Mouse (Mus musculus) MEL (cell line): ENCODE data around the gene Col4a2. TPM values are rescaled to one million over a fixed set of nuclear protein-coding genes. Genes with fewer than 3 reads are reported as not detected.

ENCODE experiments used
- DNase-seq: peaks from one replicate; pipeline ENCODE4 v3.0.0; 2011; ENCODE audit warnings: low read depth, low spot score
- H3K27ac ChIP-seq: 2 replicates; pipeline ENCODE4 v1.5.1; 2012; ENCODE audit warnings: low read depth, mild to moderate bottlenecking, control low read depth, low read length, moderate library complexity; ENCODE audit not compliant: control insufficient read depth
- H3K27me3 ChIP-seq, 2 experiments: fragments of 150-350 bp in 1 of 2; sonication (generic) in 1 of 2; 2 replicates each; pipeline ENCODE4 v1.6.1; 2012; ENCODE audit warnings: low read length in 2 of 2, mild to moderate bottlenecking in 2 of 2, improper control_type of control experiment in 1 of 2, moderate library complexity in 1 of 2; ENCODE audit not compliant: insufficient read depth in 2 of 2, control insufficient read depth in 1 of 2
- H3K36me3 ChIP-seq, 2 experiments: 2 replicates each; pipeline ENCODE4 v1.6.1; 2012 to 2014; ENCODE audit warnings: low read length in 2 of 2, improper control_type of control experiment in 1 of 2, inconsistent platforms in 1 of 2, mild to moderate bottlenecking in 1 of 2; ENCODE audit not compliant: insufficient read depth in 2 of 2, control insufficient read depth in 1 of 2
- H3K4me1 ChIP-seq, 2 experiments: fragments of 150-350 bp in 1 of 2; sonication (generic) in 1 of 2; 2 replicates each; pipeline ENCODE4 v1.6.1; 2012; ENCODE audit warnings: low read length in 2 of 2, improper control_type of control experiment in 1 of 2, mild to moderate bottlenecking in 1 of 2; ENCODE audit not compliant: insufficient read depth in 2 of 2, control insufficient read depth in 1 of 2
- H3K4me3 ChIP-seq, 2 experiments: fragments of 150-350 bp in 1 of 2; sonication (generic) in 1 of 2; 2 replicates each; pipeline ENCODE4 v1.5.1; 2012; ENCODE audit warnings: low read depth in 2 of 2, low read length in 2 of 2, mild to moderate bottlenecking in 2 of 2, moderate library complexity in 2 of 2, control low read depth in 1 of 2, improper control_type of control experiment in 1 of 2; ENCODE audit not compliant: control insufficient read depth in 1 of 2, insufficient read depth in 1 of 2
- H3K79me2 ChIP-seq: 2 replicates; pipeline ENCODE4 v1.6.1; 2012; ENCODE audit warnings: mild to moderate bottlenecking, low read length, moderate library complexity; ENCODE audit not compliant: control insufficient read depth, poor library complexity, insufficient read depth
- H3K9ac ChIP-seq: 2 replicates; pipeline ENCODE4 v1.6.1; 2012; ENCODE audit warnings: low read depth, mild to moderate bottlenecking, control low read depth, low read length, moderate library complexity; ENCODE audit not compliant: control insufficient read depth, poor library complexity, severe bottlenecking
- H3K9me3 ChIP-seq: fragments of 150-350 bp; sonication (generic); replicated peaks from 2 replicates; pipeline ENCODE4 v1.6.1; 2012; ENCODE audit warnings: mild to moderate bottlenecking, low read length, improper control_type of control experiment, moderate library complexity; ENCODE audit not compliant: insufficient read depth
- BHLHE40 ChIP-seq: IDR thresholded peaks from 2 replicates; pipeline ENCODE4 v1.6.1; 2012; ENCODE audit warnings: low read depth, mild to moderate bottlenecking, inconsistent platforms, low read length, improper control_type of control experiment, borderline replicate concordance
- CHD1 ChIP-seq: IDR thresholded peaks from 2 replicates; pipeline ENCODE4 v1.6.1; 2012; ENCODE audit warnings: low read depth, mild to moderate bottlenecking, inconsistent platforms, low read length, improper control_type of control experiment
- CHD2 ChIP-seq: IDR thresholded peaks from 2 replicates; pipeline ENCODE4 v1.6.1; 2011; ENCODE audit warnings: low read length, improper control_type of control experiment
- CTCF ChIP-seq, 3 experiments: IDR thresholded peaks in 2 of 3; conservative IDR thresholded peaks in 1 of 3; 2 replicates each; pipeline ENCODE4 v1.5.1; 2011 to 2012; ENCODE audit warnings: low read length in 3 of 3, low read depth in 2 of 3, mild to moderate bottlenecking in 2 of 3, improper control_type of control experiment in 1 of 3, inconsistent platforms in 1 of 3, mixed read lengths in 1 of 3, moderate library complexity in 1 of 3; ENCODE audit not compliant: control insufficient read depth in 1 of 3, insufficient read depth in 1 of 3, poor library complexity in 1 of 3, severe bottlenecking in 1 of 3
- E2F4 ChIP-seq: IDR thresholded peaks from 2 replicates; pipeline ENCODE4 v1.6.1; 2011; ENCODE audit warnings: low read depth, low read length, improper control_type of control experiment, borderline replicate concordance
- ELF1 ChIP-seq: IDR thresholded peaks from 2 replicates; pipeline ENCODE4 v1.6.1; 2014; ENCODE audit warnings: low read depth, mild to moderate bottlenecking, inconsistent platforms, low read length, improper control_type of control experiment, moderate library complexity
- EP300 ChIP-seq, 2 experiments: IDR thresholded peaks; 2 replicates each; pipeline ENCODE4 v1.6.1; 2011; ENCODE audit warnings: improper control_type of control experiment in 2 of 2, low read length in 2 of 2, low read depth in 1 of 2, mild to moderate bottlenecking in 1 of 2
- ETS1 ChIP-seq: IDR thresholded peaks from 2 replicates; pipeline ENCODE4 v1.6.1; 2012; ENCODE audit warnings: low read depth, mild to moderate bottlenecking, inconsistent platforms, low read length, improper control_type of control experiment, moderate library complexity
- JUND ChIP-seq: IDR thresholded peaks from 2 replicates; pipeline ENCODE4 v1.6.1; 2011; ENCODE audit warnings: low read depth, mild to moderate bottlenecking, improper control_type of control experiment, low read length
- MAFK ChIP-seq: IDR thresholded peaks from 2 replicates; pipeline ENCODE4 v1.6.1; 2011; ENCODE audit warnings: low read depth, mild to moderate bottlenecking, low read length, improper control_type of control experiment, borderline replicate concordance
- MAZ ChIP-seq: IDR thresholded peaks from 2 replicates; pipeline ENCODE4 v1.6.1; 2012; ENCODE audit warnings: low read depth, mild to moderate bottlenecking, inconsistent platforms, low read length, improper control_type of control experiment
- MXI1 ChIP-seq: IDR thresholded peaks from 2 replicates; pipeline ENCODE4 v1.6.1; 2011; ENCODE audit warnings: mild to moderate bottlenecking, low read depth, low read length, improper control_type of control experiment
- MYC ChIP-seq: IDR thresholded peaks from 2 replicates; pipeline ENCODE4 v1.6.1; 2011; ENCODE audit warnings: low read depth, mild to moderate bottlenecking, low read length, improper control_type of control experiment, moderate library complexity
- NELFE ChIP-seq: IDR thresholded peaks from 2 replicates; pipeline ENCODE4 v1.6.1; 2011; ENCODE audit warnings: low read depth, low read length, improper control_type of control experiment
- POLR2AphosphoS2 ChIP-seq: IDR thresholded peaks from 2 replicates; pipeline ENCODE4 v1.6.1; 2011; ENCODE audit warnings: low read length, improper control_type of control experiment
- RAD21 ChIP-seq: IDR thresholded peaks from 2 replicates; pipeline ENCODE4 v1.6.1; 2011; ENCODE audit warnings: mild to moderate bottlenecking, low read depth, low read length, improper control_type of control experiment
- TBP ChIP-seq: IDR thresholded peaks from 2 replicates; pipeline ENCODE4 v1.8.0; 2011; ENCODE audit warnings: low read depth, low read length, improper control_type of control experiment
- TCF12 ChIP-seq: IDR thresholded peaks from 2 replicates; pipeline ENCODE4 v1.6.1; 2014; ENCODE audit warnings: low read depth, mild to moderate bottlenecking, inconsistent platforms, low read length, improper control_type of control experiment, moderate library complexity
- UBTF ChIP-seq: IDR thresholded peaks from 2 replicates; pipeline ENCODE4 v1.6.1; 2012; ENCODE audit warnings: low read depth, mild to moderate bottlenecking, inconsistent platforms, low read length, improper control_type of control experiment, moderate library complexity, borderline replicate concordance; ENCODE audit not compliant: insufficient read depth
- USF1 ChIP-seq: IDR thresholded peaks from 2 replicates; pipeline ENCODE4 v1.6.1; 2014; ENCODE audit warnings: low read depth, mild to moderate bottlenecking, inconsistent platforms, low read length, improper control_type of control experiment, moderate library complexity
- ZC3H11A ChIP-seq: IDR thresholded peaks from 2 replicates; pipeline ENCODE4 v1.6.1; 2012; ENCODE audit warnings: low read depth, mild to moderate bottlenecking, inconsistent platforms, low read length, improper control_type of control experiment
- ZKSCAN1 ChIP-seq: IDR thresholded peaks from 2 replicates; pipeline ENCODE4 v1.6.1; 2012; ENCODE audit warnings: low read depth, mild to moderate bottlenecking, inconsistent platforms, low read length, improper control_type of control experiment, moderate library complexity
- ZNF384 ChIP-seq: IDR thresholded peaks from 2 replicates; pipeline ENCODE4 v1.6.1; 2012; ENCODE audit warnings: low read depth, mild to moderate bottlenecking, inconsistent platforms, low read length, improper control_type of control experiment
- polyA plus RNA-seq, 2 experiments: library from polyadenylated mRNA; stranded (reverse) in 1 of 2; unstranded in 1 of 2; fragments of >175 nt in 1 of 2; fragments of >200 nt in 1 of 2; gene quantifications; 2 replicates each; pipeline versions ENCODE4 v1.2.1 to v1.2.4; 2012; ENCODE audit warnings: low replicate concordance in 2 of 2, low read depth in 1 of 2; ENCODE audit not compliant: insufficient read length in 2 of 2, insufficient read depth in 1 of 2, missing spikeins in 1 of 2
- total RNA-seq: library from RNA; depleted of rRNA; stranded (reverse); fragments of 300-350 nt; gene quantifications from 2 replicates; pipeline ENCODE4 v1.2.3, GENCODE M21; 2012

Col4a2 gene
- total and polyA plus RNA-seq, 3 experiments = 0.04 to 0.81 TPM; not detected in 1

DNA sequence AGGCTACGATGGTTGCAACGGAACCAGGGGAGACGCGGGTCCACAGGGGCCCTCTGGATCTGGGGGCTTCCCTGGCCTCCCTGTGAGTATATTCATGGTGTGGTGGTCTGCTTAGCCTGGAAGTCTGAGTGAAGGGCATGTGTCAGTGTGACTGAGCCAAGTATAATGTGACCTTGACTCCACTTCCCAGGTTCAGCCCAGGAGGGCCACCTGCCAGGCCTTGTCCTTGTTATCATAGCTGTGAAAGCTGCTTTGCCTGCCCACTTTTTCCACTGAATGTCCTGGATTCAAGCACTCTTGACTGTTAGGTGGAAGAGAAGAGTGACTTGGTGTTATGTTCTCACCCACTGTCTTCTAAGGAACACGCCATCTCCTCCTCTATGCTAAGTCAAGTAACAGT is 88.6 kb downstream of the Col4a2 start:
- no peak for DNase-seq
- H3K27me3 ChIP-seq = peaks cover 0 to 1% of the 10 kb centered on the region in 2 experiments; a peak in 1 of 4 replicates
- no peaks in the 10 kb centered on the region for H3K4me1 ChIP-seq
- TF ChIP-seq ETS1 (no peak), MXI1 (no peak), USF1 (no peak), POLR2AphosphoS2 (no peak), MYC (no peak), E2F4 (no peak), MAFK (no peak), TBP (no peak), ELF1 (no peak), RAD21 (no peak), ZC3H11A (no peak), CTCF (IDR thresholded peaks at IDR 0.05 in 2 of 3, conservative IDR thresholded peaks at IDR 0.05 in 1 of 3; ENCODE audit: control insufficient read depth in 1 of 3, insufficient read depth in 1 of 3, low read depth in 2 of 3, low read length in 3 of 3, poor library complexity in 1 of 3, severe bottlenecking in 1 of 3) (no peak), NELFE (no peak), TCF12 (no peak), UBTF (no peak), ZNF384 (no peak), MAZ (no peak)
- no peak overlapping the region for H3K4me3 ChIP-seq
- no peak overlapping the region for H3K27ac ChIP-seq
- H3K36me3 ChIP-seq = no peaks in the 10 kb centered on the region
- no peak overlapping the region for H3K9ac ChIP-seq
- H3K79me2 ChIP-seq = no peaks in the 10 kb centered on the region
- H3K9me3 ChIP-seq = no peaks in the 10 kb centered on the region

DNA sequence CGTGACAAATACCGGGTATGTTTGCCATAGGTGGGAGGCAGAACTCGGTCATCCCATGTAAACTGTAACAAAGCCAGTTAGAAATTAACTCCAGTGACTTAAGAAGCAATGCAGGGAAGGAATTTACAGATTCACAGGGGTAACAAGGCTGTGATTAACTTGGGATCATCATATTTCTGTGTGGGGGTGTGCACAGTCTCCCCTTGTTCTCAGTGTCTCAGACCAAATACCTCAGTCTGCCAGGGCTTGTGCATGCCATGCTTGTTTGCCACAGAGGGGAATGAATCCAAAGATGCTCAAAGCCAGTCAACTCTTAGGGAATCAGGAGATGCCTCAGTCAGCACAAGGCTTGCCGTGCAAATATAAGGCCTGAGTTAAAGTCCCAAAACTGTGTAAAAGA is 89.6 kb downstream of the Col4a2 start:
- H3K27me3 ChIP-seq = peaks cover 0 to 1% of the 10 kb centered on the region in 2 experiments; a peak in 1 of 4 replicates
- no peaks in the 10 kb centered on the region for H3K9me3 ChIP-seq

More for the DNA sequence above, 89.6 kb downstream of the Col4a2 start:
- no peak for DNase-seq
- H3K79me2 ChIP-seq = no peaks in the 10 kb centered on the region
- no peak overlapping the region for H3K27ac ChIP-seq
- H3K9ac ChIP-seq = no peak overlapping the region
- no peak for TF ChIP-seq USF1
- no peak for TF ChIP-seq JUND
- TF ChIP-seq EP300 (IDR thresholded peaks at IDR 0.05; ENCODE audit: low read depth in 1 of 2, low read length in 2 of 2) = no peak
- TF ChIP-seq MXI1 = no peak
- no peak for TF ChIP-seq ELF1
- TF ChIP-seq CHD2 = no peak
- no peak for TF ChIP-seq ZKSCAN1
- TF ChIP-seq BHLHE40 = no peak
- TF ChIP-seq CHD1 = no peak
- no peak overlapping the region for H3K4me3 ChIP-seq
- no peaks in the 10 kb centered on the region for H3K4me1 ChIP-seq
- no peaks in the 10 kb centered on the region for H3K36me3 ChIP-seq
